ENCODE assay signal across 12 mouse cellular contexts in genomic region chr5:36810634-36811033, GRCm38 (mm10). TPM values are rescaled to one million over a fixed set of nuclear protein-coding genes. Genes with fewer than 3 reads are reported as not detected.
DNase-seq lines count a peak whose midpoint lies in the region; ATAC-seq and TF ChIP-seq lines count a peak whose summit lies in the region.
"Had no signal": no experiment of that assay in that cellular context is flagged by ENCODE, and none has a peak within 500 bp of the region (broad histone marks: within the 10 kb centered on the region; RNA-seq: fewer than 3 reads in every experiment).

No protein-coding gene starts in this region.

- H3K4me2 ChIP-seq in kidney, postnatal 0 days (ENCODE audit: low read length) = no peak overlapping the region
- no peak overlapping the region for H3K4me2 ChIP-seq in neural tube, embryonic 13.5 days
- H3K4me2 ChIP-seq in liver, embryonic 14.5 days (ENCODE audit: low read depth) = no peak overlapping the region
- H3K4me2 ChIP-seq in stomach, postnatal 0 days (replicated peaks; ENCODE audit: low read depth) = no peak overlapping the region

- H3K27ac ChIP-seq in kidney, postnatal 0 days = no peak overlapping the region
- no peak overlapping the region for H3K27ac ChIP-seq in neural tube, embryonic 13.5 days (replicated peaks)
- no peak overlapping the region for H3K27ac ChIP-seq in liver, embryonic 14.5 days
- H3K27ac ChIP-seq in stomach, postnatal 0 days (replicated peaks) = no peak overlapping the region
- H3K27ac ChIP-seq: hindbrain, embryonic 10.5 days; layer of hippocampus, adult 2 months had no signal

- intact Hi-C loops in gastrocnemius, postnatal 36 days (cut with DNase I) = loop anchor here (2.0 kb wide), 1 partner anchor 20 kb away; the partner anchor contains the start of gene Man2b2
- intact Hi-C loops in gastrocnemius, postnatal 14 days (cut with DNase I; ENCODE audit: low total_unique reads) = no loop called here

- H3K4me1 ChIP-seq in kidney, postnatal 0 days (replicated peaks; ENCODE audit: insufficient read depth, low read length) = no peaks in the 10 kb centered on the region
- no peaks in the 10 kb centered on the region for H3K4me1 ChIP-seq in neural tube, embryonic 13.5 days (replicated peaks)
- H3K4me1 ChIP-seq in liver, embryonic 14.5 days (replicated peaks; ENCODE audit: control insufficient read depth in 2 of 2, insufficient read depth in 2 of 2, low read length in 1 of 2) = no peaks in the 10 kb centered on the region
- H3K4me1 ChIP-seq in stomach, postnatal 0 days (replicated peaks; ENCODE audit: control insufficient read depth, insufficient read depth) = no peaks in the 10 kb centered on the region

- no peak overlapping the region for H3K4me3 ChIP-seq in kidney, postnatal 0 days (replicated peaks; ENCODE audit: low read depth, low read length)
- no peak overlapping the region for H3K4me3 ChIP-seq in neural tube, embryonic 13.5 days
- no peak overlapping the region for H3K4me3 ChIP-seq in liver, embryonic 14.5 days (ENCODE audit: insufficient read depth in 1 of 2, low read depth in 2 of 2, low read length in 2 of 2)
- no peak overlapping the region for H3K4me3 ChIP-seq in stomach, postnatal 0 days (ENCODE audit: low read depth, low read length)
- H3K4me3 ChIP-seq: hindbrain, embryonic 10.5 days; layer of hippocampus, adult 2 months had no signal

- H3K36me3 ChIP-seq in kidney, postnatal 0 days (ENCODE audit: insufficient read depth, low read length) = no peaks in the 10 kb centered on the region
- peaks cover 12% of the 10 kb centered on the region; the same call in 1 of the 2 replicates for H3K36me3 ChIP-seq in neural tube, embryonic 13.5 days
- H3K36me3 ChIP-seq in liver, embryonic 14.5 days (replicated peaks; ENCODE audit: control insufficient read depth, insufficient read depth, low read depth) = no peaks in the 10 kb centered on the region
- no peaks in the 10 kb centered on the region for H3K36me3 ChIP-seq in stomach, postnatal 0 days (ENCODE audit: control insufficient read depth, insufficient read depth, low read length)

- 0 out of 2 replicates have a peak, but pooled peaks have one; percentile 8 for ATAC-seq in kidney, postnatal 0 days (replicated peaks; ENCODE audit: low FRiP score, low read depth)
- 0 out of 2 replicates have a peak, but pooled peaks have one; percentile 13 for ATAC-seq in neural tube, embryonic 13.5 days (ENCODE audit: low read depth)
- peak; percentile 16; the same call in 1 of the 2 replicates for ATAC-seq in liver, embryonic 14.5 days (ENCODE audit: insufficient read depth)
- ATAC-seq in stomach, postnatal 0 days (ENCODE audit: low FRiP score, low TSS enrichment) = peak; percentile 9; the same call in 1 of the 2 replicates

- no peak for TF ChIP-seq CTCF in kidney, postnatal 0 days (IDR thresholded peaks at IDR 0.05; ENCODE audit: low read depth)
- TF ChIP-seq CTCF in liver, embryonic 14.5 days (IDR thresholded peaks at IDR 0.05; ENCODE audit: low read depth) = no peak
- TF ChIP-seq CTCF in stomach, postnatal 0 days (IDR thresholded peaks at IDR 0.05; ENCODE audit: low read depth) = no peak

- TF ChIP-seq EP300 in liver, embryonic 14.5 days (IDR thresholded peaks at IDR 0.05; ENCODE audit: low read depth) = no peak
- TF ChIP-seq EP300 in stomach, postnatal 0 days (optimal IDR thresholded peaks at IDR 0.05) = no peak

- H3K9ac ChIP-seq in kidney, postnatal 0 days (ENCODE audit: low read depth, low read length) = no peak overlapping the region
- H3K9ac ChIP-seq in neural tube, embryonic 13.5 days = no peak overlapping the region
- no peak overlapping the region for H3K9ac ChIP-seq in liver, embryonic 14.5 days (replicated peaks)
- H3K9ac ChIP-seq in stomach, postnatal 0 days (ENCODE audit: low read length) = no peak overlapping the region

- DNase-seq in kidney, postnatal 0 days (ENCODE audit: low spot score) = no peak
- DNase-seq in kidney, adult 9 months = no peak
- no peak for DNase-seq in neural tube, embryonic 10.5 days (ENCODE audit: extremely low spot score, low spot score)
- DNase-seq in liver, embryonic 14.5 days (ENCODE audit: low read depth in 3 of 3, low spot score in 3 of 3) = no peak
- no peak for DNase-seq in stomach, postnatal 0 days (ENCODE audit: low spot score)
- no peak for DNase-seq in gastrocnemius, postnatal 36 days
- no peak for DNase-seq in gastrocnemius, postnatal 14 days

- H3K27me3 ChIP-seq in kidney, postnatal 0 days (ENCODE audit: insufficient read depth, low read length) = no peaks in the 10 kb centered on the region
- no peaks in the 10 kb centered on the region for H3K27me3 ChIP-seq in neural tube, embryonic 13.5 days
- H3K27me3 ChIP-seq in liver, embryonic 14.5 days (ENCODE audit: control insufficient read depth, insufficient read depth, low read length) = no peaks in the 10 kb centered on the region
- no peaks in the 10 kb centered on the region for H3K27me3 ChIP-seq in stomach, postnatal 0 days (ENCODE audit: control insufficient read depth, insufficient read depth, low read length)

- no peaks in the 10 kb centered on the region for H3K9me3 ChIP-seq in kidney, postnatal 0 days (replicated peaks; ENCODE audit: low read length)
- H3K9me3 ChIP-seq in neural tube, embryonic 13.5 days = no peaks in the 10 kb centered on the region
- H3K9me3 ChIP-seq in liver, embryonic 14.5 days (ENCODE audit: control insufficient read depth, low read length) = no peaks in the 10 kb centered on the region
- H3K9me3 ChIP-seq in stomach, postnatal 0 days (ENCODE audit: control insufficient read depth, low read length) = no peaks in the 10 kb centered on the region
- H3K9me3 ChIP-seq: G1E; hindbrain, embryonic 10.5 days had no signal

- 86% methylated on average over 3 of the region's 3 CpGs for WGBS in kidney, postnatal 0 days
- WGBS in neural tube, embryonic 13.5 days = 85% methylated on average over 3 of the region's 3 CpGs
- 65% methylated on average over 3 of the region's 3 CpGs for WGBS in liver, embryonic 14.5 days (ENCODE audit: insufficient replicate concordance)
- WGBS in stomach, postnatal 0 days = 90% methylated on average over 3 of the region's 3 CpGs

RNA-seq across cellular contexts. Expression of gene Mrfap1, which starts 14.1 kb away (rescaled TPM):
- 513 and 542 TPM in 2 replicates for polyA plus RNA-seq in kidney, postnatal 0 days (2015; fragmentation: Nextera tagmentation; extraction: Ambion mirVana)
- polyA plus RNA-seq in neural tube, embryonic 13.5 days (2015; fragmentation: Nextera tagmentation; extraction: Ambion mirVana) = 323 and 340 TPM in 2 replicates
- polyA plus RNA-seq in liver, embryonic 14.5 days (2012; rRNA removed) = 57.9 and 68.4 TPM in 2 replicates
- 156 and 172 TPM in 2 replicates for polyA plus RNA-seq in liver, embryonic 14.5 days (2014; fragmentation: Nextera tagmentation; extraction: Ambion mirVana)
- polyA plus RNA-seq in stomach, postnatal 0 days (2015; fragmentation: Nextera tagmentation; extraction: Ambion mirVana) = 310 and 322 TPM in 2 replicates
- 100 to 1,000 TPM; 218 to 221 TPM for total RNA-seq in gastrocnemius, postnatal 36 days (2021)
- 100 to 1,000 TPM; 264 to 293 TPM for total RNA-seq in gastrocnemius, postnatal 14 days (2021)

RNA-seq across cellular contexts. Expression of gene Man2b2, which starts 19.8 kb away (rescaled TPM):
- 16.5 and 17.6 TPM in 2 replicates for polyA plus RNA-seq in kidney, postnatal 0 days (2015; fragmentation: Nextera tagmentation; extraction: Ambion mirVana)
- polyA plus RNA-seq in neural tube, embryonic 13.5 days (2015; fragmentation: Nextera tagmentation; extraction: Ambion mirVana) = 11.9 and 12.9 TPM in 2 replicates
- 11.5 and 13.1 TPM in 2 replicates for polyA plus RNA-seq in liver, embryonic 14.5 days (2012; rRNA removed)
- 10.4 and 11.5 TPM in 2 replicates for polyA plus RNA-seq in liver, embryonic 14.5 days (2014; fragmentation: Nextera tagmentation; extraction: Ambion mirVana)
- 16.3 and 18.0 TPM in 2 replicates for polyA plus RNA-seq in stomach, postnatal 0 days (2015; fragmentation: Nextera tagmentation; extraction: Ambion mirVana)
- 1 to 10 TPM; 3.6 to 4.1 TPM for total RNA-seq in gastrocnemius, postnatal 36 days (2021)
- 1 to 10 TPM; 6.8 to 9.1 TPM for total RNA-seq in gastrocnemius, postnatal 14 days (2021)

RNA-seq across cellular contexts. Expression of gene Ppp2r2c, which starts 57.7 kb away (rescaled TPM):
- 0.04 and 0.11 TPM in 2 replicates for polyA plus RNA-seq in kidney, postnatal 0 days (2015; fragmentation: Nextera tagmentation; extraction: Ambion mirVana)
- polyA plus RNA-seq in neural tube, embryonic 13.5 days (2015; fragmentation: Nextera tagmentation; extraction: Ambion mirVana) = 43.1 and 44.8 TPM in 2 replicates
- polyA plus RNA-seq in liver, embryonic 14.5 days (2012; rRNA removed) = 0.05 TPM in 1 of 2 replicates, not detected in the other
- polyA plus RNA-seq in liver, embryonic 14.5 days (2014; fragmentation: Nextera tagmentation; extraction: Ambion mirVana) = 0.03 TPM in 1 of 2 replicates, not detected in the other
- 0.77 and 0.93 TPM in 2 replicates for polyA plus RNA-seq in stomach, postnatal 0 days (2015; fragmentation: Nextera tagmentation; extraction: Ambion mirVana)
- under 1 TPM; 0.23 to 0.32 TPM for total RNA-seq in gastrocnemius, postnatal 36 days (2021)
- total RNA-seq in gastrocnemius, postnatal 14 days (2021) = under 1 TPM; 0.24 to 0.70 TPM
- polyA plus RNA-seq: C2C12, G1E had no signal

Comparison
In these comparisons a context has a peak if more than half of its experiments do, and no peak if none do; other contexts are left out.
1. RNA of gene Ppp2r2c, which starts 57.7 kb away (polyA plus RNA-seq): 43.1 to 44.8 TPM in neural tube, embryonic 13.5 days; 0.77 to 0.93 TPM in stomach, postnatal 0 days, 0.04 to 0.11 TPM in kidney, postnatal 0 days and 0.03 to 0.05 TPM in liver, embryonic 14.5 days; every median in the first group is over 10 times any median in the second.
2. Peak in every context shown above with its lines, with median percentiles within 50 percentile points of each other: ATAC-seq.